Mouse (Mus musculus): ENCODE measurements around the gene Polrmt.
"Not testable (repeated sequence)": the region's sequence is repeated elsewhere in the genome, so short reads cannot be mapped to it uniquely, and the experiment has no call there.

Polrmt gene

GRCm38 (mm10) chr10:79706406-79707094, 39.8 kb downstream of the Polrmt start:
- no peak for DNase-seq

DNA sequence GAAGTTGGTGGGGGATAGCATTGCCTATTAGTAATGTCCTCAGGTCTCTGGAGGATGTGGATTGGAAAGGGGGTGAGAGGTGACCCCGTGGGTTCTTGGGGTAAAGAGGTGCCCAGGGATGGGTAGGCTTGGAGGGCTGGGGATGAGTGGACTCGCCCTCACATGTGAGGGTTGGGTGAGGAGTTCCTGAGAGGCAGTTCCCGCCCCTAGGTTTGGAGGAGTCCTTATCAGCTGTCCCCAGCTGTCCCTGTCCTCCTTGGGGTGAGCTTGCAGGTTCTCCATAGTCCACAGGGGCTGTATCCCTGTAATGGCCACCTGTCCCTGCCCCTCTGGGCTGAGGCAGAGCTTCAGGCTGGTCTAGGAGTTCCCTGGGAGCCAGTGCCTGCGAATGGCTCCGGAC, 40.4 kb downstream of the Polrmt start:
- DNase-seq = no peak

- no peak for DNase-seq
Observed at GRCm38 (mm10) chr10:79704970-79705360, 41.4 kb downstream of the Polrmt start.

DNA sequence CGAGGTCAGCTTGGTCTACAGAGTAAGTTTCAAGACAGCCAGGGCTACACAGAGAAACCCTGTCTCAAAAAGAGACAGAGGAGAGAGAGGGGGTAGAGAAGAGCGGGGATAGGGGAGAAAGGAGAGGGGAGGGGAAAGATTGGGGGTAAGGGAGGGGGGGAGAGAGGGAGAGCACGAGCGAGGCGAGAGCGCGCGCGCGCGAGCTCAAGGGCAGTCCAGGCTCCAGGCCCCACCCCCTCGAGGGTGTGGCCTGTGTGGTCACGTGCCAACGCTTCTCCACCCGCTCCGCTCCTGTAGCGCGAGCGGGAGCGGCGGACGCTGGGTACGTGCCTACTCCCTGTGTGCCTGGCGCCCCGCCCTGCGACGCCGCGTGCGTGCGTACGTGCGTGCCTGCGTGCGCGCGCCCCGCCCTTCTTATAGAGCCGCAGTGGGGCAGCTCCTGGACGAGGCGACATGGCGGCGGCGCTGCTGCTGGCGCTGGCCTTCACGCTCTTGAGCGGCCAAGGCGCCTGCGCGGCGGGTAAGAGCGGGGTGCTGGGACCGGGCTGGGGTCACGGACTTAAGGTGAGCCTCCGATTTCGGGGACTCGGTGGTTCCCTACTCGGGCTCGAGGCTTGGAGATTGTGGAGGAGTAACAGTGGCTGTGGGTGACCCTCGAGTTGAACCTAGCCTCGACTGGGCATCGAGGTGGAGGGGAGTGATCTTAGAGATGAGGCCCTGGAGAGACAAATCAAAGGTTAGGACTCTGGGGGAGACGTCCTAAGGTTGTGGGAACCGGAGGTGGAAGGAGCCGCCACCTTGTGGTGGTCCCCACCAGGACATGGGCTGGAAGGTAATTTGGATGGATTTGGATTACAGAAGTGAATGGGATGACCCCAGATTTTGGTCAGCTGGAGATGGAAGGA, 42.1 kb downstream of the Polrmt start, which contains the start of gene Bsg:
Bsg (plus strand) TSS at position 427 of the 905 bp plus-strand sequence.
- peak; percentile 100 for DNase-seq

- DNase-seq = no peak
Observed at GRCm38 (mm10) chr10:79703541-79703940, 42.8 kb downstream of the Polrmt start.

DNA sequence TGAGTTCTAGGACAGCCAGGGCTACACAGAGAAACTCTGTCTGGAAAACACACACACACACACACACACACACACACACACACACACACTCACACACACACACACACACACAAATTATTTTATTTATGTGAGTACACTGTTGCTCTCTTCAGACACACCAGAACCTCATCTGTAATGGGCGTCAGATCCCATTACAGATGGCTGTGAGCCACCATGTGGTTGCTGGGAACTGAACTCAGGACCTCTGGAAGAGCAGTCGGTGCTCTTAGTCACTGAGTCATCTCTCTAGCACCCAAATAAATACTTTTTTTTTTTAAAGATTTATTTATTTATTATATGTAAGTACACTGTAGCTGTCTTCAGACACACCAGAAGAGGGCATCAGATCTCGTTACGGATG, 43.4 kb downstream of the Polrmt start:
- not testable (repeated sequence) for DNase-seq

GRCm38 (mm10) chr10:79701443-79702129, 44.8 kb downstream of the Polrmt start:
- DNase-seq = peak; percentile 34

- peak; percentile 30 for DNase-seq
Observed at GRCm38 (mm10) chr10:79700676-79701075, 45.7 kb downstream of the Polrmt start.

DNA sequence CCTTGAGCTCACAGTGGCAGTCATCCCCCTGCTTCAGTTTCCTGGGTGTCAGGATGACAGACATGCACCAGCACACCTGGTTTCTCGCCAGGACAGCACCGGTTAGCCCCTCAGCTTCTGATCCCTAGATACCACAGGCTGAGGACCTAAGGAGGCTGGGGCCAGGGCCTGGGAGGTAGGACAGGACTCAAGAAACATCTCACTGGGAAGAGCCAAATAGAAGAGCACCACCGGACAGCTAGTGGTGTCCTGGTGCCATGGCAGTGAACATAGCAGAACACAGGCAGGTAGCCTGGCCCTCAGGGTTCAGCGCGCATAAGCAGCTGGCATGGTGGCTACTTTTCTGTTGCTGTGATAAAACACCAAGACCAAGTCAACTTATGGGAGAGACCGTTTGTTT, 47.9 kb downstream of the Polrmt start:
- DNase-seq = no peak

GRCm38 (mm10) chr10:79697916-79698315, 48.5 kb downstream of the Polrmt start:
- DNase-seq = peak; percentile 26

- peak; percentile 54 for DNase-seq
Observed at GRCm38 (mm10) chr10:79696129-79696651, 50.2 kb downstream of the Polrmt start.

DNA sequence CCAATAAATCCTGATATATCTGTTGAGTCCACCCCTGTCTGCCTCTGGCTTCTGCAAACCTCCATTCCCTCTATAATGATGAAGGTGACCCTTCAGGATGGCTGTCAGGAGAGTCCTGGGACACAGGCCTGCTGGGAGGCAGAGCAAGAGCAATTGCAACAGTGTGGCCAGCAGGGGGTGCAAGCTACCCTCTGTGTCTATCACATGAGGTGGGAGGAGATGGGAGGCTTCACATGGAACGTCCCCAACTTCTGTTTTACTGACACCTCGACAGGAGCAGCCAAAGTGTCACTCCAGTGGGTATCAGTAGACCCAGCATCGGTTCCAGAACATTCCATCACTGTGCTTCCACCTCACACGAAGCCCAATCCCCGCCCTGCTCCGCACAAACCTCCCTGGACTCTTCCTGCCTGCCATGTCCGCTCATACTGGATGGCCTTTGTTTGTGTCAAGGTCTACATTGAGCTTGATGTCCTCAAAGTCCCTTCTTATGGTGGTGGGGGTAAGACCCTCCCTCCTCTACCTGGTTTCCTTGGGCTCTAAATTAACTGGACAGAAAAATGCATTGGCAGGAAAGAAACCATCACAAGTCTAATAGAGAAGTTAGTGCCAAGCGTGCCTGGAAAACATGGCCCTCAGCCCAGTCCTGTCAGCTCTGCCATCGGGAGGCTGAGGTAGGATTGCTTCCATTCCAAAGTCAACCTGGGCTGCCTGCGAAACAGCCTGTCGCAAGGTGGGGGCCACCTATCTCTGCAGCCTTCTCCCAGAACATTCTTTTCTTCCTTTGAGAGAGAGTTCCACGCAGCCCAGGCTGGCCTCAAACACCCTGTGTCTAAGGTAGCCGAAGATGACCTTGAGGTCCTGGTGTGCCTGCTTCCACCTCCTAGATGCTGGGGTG, 50.9 kb downstream of the Polrmt start:
- DNase-seq = peak; percentile 87

DNA sequence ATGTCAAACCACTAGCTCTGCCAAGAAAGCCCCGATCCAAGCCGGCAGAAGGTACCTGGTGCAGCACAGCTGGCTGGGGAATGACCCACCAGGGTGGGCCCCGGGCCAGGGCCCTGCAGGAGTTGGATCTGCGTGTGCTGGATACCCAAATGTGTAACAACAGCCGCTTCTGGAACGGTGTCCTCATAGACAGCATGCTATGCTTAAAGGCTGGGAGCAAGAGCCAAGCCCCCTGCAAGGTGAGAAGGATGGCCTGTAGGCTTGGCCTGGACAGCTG, 52.1 kb downstream of the Polrmt start:
- DNase-seq = no peak

DNA sequence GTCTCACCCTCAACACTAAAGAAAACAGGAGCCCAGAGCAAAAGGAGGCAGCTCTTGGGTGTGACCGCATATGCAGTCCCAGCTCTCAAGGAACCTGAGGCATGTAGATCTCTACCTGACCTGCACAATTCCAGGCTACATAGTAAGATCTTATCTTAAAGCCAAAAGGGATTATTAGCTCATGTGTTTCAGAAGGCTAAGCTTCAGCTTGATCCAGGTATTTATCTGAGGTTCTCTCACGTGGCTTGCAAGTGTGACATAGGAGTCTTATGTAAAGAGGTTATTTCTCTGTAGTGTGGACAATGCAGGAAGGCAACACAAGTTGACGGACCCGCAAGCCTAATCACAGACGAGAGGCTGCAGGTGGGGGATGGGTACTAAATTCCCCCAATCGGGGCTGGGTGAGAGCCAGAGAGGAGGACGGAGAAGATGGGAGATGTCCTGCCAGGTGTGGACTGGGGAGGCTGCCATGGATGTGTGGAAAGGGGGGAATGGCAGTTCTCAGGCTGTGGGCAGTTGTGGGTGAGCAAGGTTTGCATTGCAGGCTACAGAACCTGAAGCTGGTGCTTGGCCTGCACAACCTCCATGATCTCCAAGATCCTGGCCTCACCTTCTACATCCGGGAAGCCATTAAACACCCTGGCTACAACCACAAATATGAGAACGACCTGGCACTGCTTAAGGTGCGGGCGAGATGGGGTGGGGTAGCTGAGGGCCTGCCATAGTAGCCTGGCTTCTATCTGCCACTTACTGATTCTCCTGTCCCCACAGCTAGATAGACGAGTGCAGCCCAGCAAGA, 52.6 kb downstream of the Polrmt start:
- no peak for DNase-seq

DNA sequence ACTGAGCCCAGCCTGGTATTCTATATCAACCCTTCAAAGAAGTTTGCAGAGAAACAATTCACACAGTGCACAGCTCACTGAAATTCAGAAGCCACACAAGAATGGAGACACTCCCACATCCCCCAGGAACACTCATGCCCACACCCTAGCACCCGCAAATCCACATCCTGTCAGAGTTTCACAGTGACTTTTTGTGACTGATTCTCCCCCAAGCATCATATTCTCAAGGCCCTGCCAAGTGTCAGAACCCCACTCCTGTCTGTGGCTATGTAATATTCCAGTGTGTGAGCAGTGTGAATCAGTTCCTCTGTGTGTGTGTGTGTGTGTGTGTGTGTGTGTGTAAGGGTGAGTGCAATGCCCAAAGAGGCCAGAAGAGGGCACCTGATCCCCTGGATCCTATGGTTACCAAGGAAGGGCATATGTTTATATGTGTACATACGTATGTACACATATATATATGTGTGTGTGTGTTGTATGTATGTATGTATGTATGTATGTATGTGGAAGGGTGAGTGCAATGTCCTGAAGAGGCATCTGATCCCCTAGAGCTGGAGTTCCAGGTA, 54.3 kb downstream of the Polrmt start:
- DNase-seq = peak; percentile 22

- DNase-seq = no peak
Observed at GRCm38 (mm10) chr10:79689178-79689577, 57.2 kb downstream of the Polrmt start.

DNA sequence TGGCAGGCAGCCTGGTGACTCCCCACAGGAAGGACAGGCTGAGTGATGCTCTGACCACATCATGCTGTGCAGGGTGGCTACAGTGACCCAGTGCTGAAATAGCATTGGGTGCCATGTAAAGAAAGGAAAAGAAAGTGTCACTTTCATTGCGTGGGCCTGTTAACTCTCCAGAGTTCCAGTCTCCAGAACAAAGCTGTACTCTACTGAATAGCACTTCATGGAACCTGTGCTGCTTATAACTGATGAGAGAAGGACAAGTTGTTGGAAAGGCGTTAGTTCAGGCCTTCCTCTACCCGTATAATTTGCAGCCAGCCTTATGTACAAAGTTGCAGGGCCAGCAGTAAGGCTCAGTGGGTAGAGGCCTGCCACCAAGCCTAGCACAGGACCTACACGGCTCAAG, 57.7 kb downstream of the Polrmt start, which contains the start of gene Gzmm:
Gzmm (plus strand) TSS at position 301 of the 400 bp plus-strand sequence.
- no peak for DNase-seq

DNA sequence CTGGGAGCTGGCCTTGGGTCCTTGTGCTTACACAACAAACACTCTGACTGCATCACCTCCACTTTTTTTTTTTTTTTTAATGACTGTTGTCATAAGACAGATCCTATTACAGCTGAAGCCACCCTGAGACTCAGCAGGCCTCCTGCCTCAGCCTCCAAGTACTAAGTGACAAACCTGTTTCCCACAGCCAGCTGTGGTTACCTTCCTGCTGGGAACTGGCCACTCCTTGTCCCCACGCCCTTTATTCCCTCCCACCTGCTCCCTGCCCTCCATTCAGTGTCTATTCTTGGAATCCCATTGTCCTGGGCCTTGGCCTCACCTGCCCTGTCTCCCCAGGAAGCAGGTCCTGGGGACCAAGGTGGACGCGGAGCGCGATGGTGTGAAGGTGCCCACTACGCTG, 58.9 kb downstream of the Polrmt start:
- DNase-seq = no peak

DNA sequence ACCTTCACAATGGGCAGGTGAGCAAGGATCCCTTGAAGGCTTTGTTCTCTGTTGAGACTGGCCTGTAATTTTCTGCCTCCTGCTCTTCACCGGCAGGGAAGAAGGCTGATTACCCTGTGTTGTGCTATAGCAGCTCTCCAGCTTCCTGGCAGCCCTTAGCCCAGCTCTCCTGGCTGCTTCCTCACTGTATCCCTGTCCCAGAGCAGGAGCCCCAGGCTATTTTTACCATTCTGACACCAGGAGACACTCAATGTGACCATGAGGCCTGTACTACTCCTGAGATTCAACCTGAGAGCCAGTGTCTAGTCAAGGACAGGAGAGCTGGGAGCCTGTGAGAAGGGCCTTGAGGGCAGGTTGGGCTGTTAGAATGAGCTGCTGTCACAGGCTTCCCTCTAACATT, 59.7 kb downstream of the Polrmt start:
- DNase-seq = no peak

- no peak for DNase-seq
Observed at GRCm38 (mm10) chr10:79686219-79686618, 60.2 kb downstream of the Polrmt start.
